7 mouse cellular contexts compared by ENCODE assay signal in genomic region chr17:57276634-57277121, GRCm38 (mm10). TPM values are rescaled to one million over a fixed set of nuclear protein-coding genes. Genes with fewer than 3 reads are reported as not detected.
DNase-seq lines count a peak whose midpoint lies in the region; ATAC-seq lines count a peak whose summit lies in the region.

No protein-coding gene starts in this region.

- H3K9me3 ChIP-seq in hindbrain, embryonic 14.5 days (ENCODE audit: control insufficient read depth, low read length): no peaks in the 10 kb centered on the region

- H3K4me3 ChIP-seq in hindbrain, embryonic 14.5 days (replicated peaks; ENCODE audit: low read length): peak overlapping the region; percentile 40
- peak overlapping the region; percentile 76 for H3K4me3 ChIP-seq in macrophage (ENCODE audit: inconsistent target)

- peak; percentile 79 for ATAC-seq in hindbrain, embryonic 14.5 days (ENCODE audit: low FRiP score)

- H3K27ac ChIP-seq in hindbrain, embryonic 14.5 days: no peak overlapping the region
- peak overlapping the region; percentile 72 for H3K27ac ChIP-seq in macrophage

- peaks cover 40% of the 10 kb centered on the region for H3K27me3 ChIP-seq in hindbrain, embryonic 14.5 days (ENCODE audit: control insufficient read depth, insufficient read depth, low read length)

- H3K4me2 ChIP-seq in hindbrain, embryonic 14.5 days (replicated peaks): peak overlapping the region; percentile 59

- no peaks in the 10 kb centered on the region for H3K36me3 ChIP-seq in hindbrain, embryonic 14.5 days (replicated peaks; ENCODE audit: control insufficient read depth, insufficient read depth)
- no peaks in the 10 kb centered on the region for H3K36me3 ChIP-seq in macrophage (ENCODE audit: inconsistent target)

- WGBS in hindbrain, embryonic 14.5 days: under 1% methylated on average over 20 of the region's 20 CpGs
- WGBS in macrophage (ENCODE audit: missing documents): 1% methylated on average over 20 of the region's 20 CpGs

- DNase-seq in ZHBTc4 (ENCODE audit: low read depth, low spot score): peak; percentile 88
- peak; percentile 86 to 87 for DNase-seq in cerebellum, postnatal 10 days
- DNase-seq in frontal cortex, postnatal 14 days (ENCODE audit: low spot score in 2 of 2): peak; percentile 59 to 65
- peak; percentile 86 for DNase-seq in hindbrain, embryonic 14.5 days (ENCODE audit: low spot score)
- peak; percentile 73 to 74 for DNase-seq in left cerebral cortex, adult 18-20 months (ENCODE audit: low spot score in 2 of 2)
- peak; percentile 83 to 87 for DNase-seq in right cerebral cortex, postnatal 10 days (ENCODE audit: low spot score in 2 of 2)

- H3K4me1 ChIP-seq in hindbrain, embryonic 14.5 days (replicated peaks; ENCODE audit: control insufficient read depth, insufficient read depth, low read length): peaks cover 10% of the 10 kb centered on the region

- H3K9ac ChIP-seq in hindbrain, embryonic 14.5 days: peak overlapping the region; percentile 52

- H3K79me2 ChIP-seq in macrophage (ENCODE audit: inconsistent target): peaks cover 41% of the 10 kb centered on the region

RNA-seq across cellular contexts. Expression of gene Vav1, which starts 2.2 kb away (rescaled TPM):
- polyA plus RNA-seq in hindbrain, embryonic 14.5 days (2014; fragmentation: Nextera tagmentation; extraction: Ambion mirVana): 1.7 TPM in 2 replicates
- 1 to 10 TPM; 2.9 to 3.1 TPM for total RNA-seq in left cerebral cortex, adult 18-20 months (2021)
- total RNA-seq in macrophage (2018; cell fraction: chromatin; rRNA removed): 100 to 1,000 TPM; 144 to 640 (median 355) TPM
- 100 to 1,000 TPM in 25 of 26 experiments, 10 to 100 TPM in 1; 97.9 to 300 (median 165) TPM for total RNA-seq in macrophage (2018; cell fraction: cytosol; rRNA removed)
- 100 to 1,000 TPM; 118 to 364 (median 250) TPM for total RNA-seq in macrophage (2018; cell fraction: nucleus; rRNA removed)
- polyA plus RNA-seq in macrophage (2018): 91.4 to 144 TPM (median 106 TPM) in 3 replicates

RNA-seq across cellular contexts. Expression of gene Trip10, which starts 27.4 kb away (rescaled TPM):
- polyA plus RNA-seq in hindbrain, embryonic 14.5 days (2014; fragmentation: Nextera tagmentation; extraction: Ambion mirVana): 9.5 and 10.1 TPM in 2 replicates
- 10 to 100 TPM in 1 of 2 experiments, 1 to 10 TPM in 1; 9.5 to 10.2 TPM for total RNA-seq in left cerebral cortex, adult 18-20 months (2021)
- 100 to 1,000 TPM in 5 of 26 experiments, 10 to 100 TPM in 21; 14.3 to 357 (median 42.1) TPM for total RNA-seq in macrophage (2018; cell fraction: chromatin; rRNA removed)
- 10 to 100 TPM in 17 of 26 experiments, 1 to 10 TPM in 9; 5.2 to 56.0 (median 15.0) TPM for total RNA-seq in macrophage (2018; cell fraction: cytosol; rRNA removed)
- 100 to 1,000 TPM in 3 of 26 experiments, 10 to 100 TPM in 19, 1 to 10 TPM in 4; 8.2 to 261 (median 20.5) TPM for total RNA-seq in macrophage (2018; cell fraction: nucleus; rRNA removed)
- polyA plus RNA-seq in macrophage (2018): 16.5 to 20.2 TPM (median 17.0 TPM) in 3 replicates

RNA-seq across cellular contexts. Expression of gene Gpr108, which starts 28.4 kb away (rescaled TPM):
- 22.1 and 24.3 TPM in 2 replicates for polyA plus RNA-seq in hindbrain, embryonic 14.5 days (2014; fragmentation: Nextera tagmentation; extraction: Ambion mirVana)
- total RNA-seq in left cerebral cortex, adult 18-20 months (2021): 10 to 100 TPM; 24.1 to 26.7 TPM
- total RNA-seq in macrophage (2018; cell fraction: chromatin; rRNA removed): 10 to 100 TPM; 24.7 to 90.1 (median 45.8) TPM
- total RNA-seq in macrophage (2018; cell fraction: cytosol; rRNA removed): 10 to 100 TPM; 34.9 to 64.9 (median 53.9) TPM
- 10 to 100 TPM; 41.5 to 96.3 (median 60.9) TPM for total RNA-seq in macrophage (2018; cell fraction: nucleus; rRNA removed)
- 44.3 to 68.7 TPM (median 50.3 TPM) in 3 replicates for polyA plus RNA-seq in macrophage (2018)

RNA-seq across cellular contexts. Expression of gene C3, which starts 48.7 kb away (rescaled TPM):
- polyA plus RNA-seq in hindbrain, embryonic 14.5 days (2014; fragmentation: Nextera tagmentation; extraction: Ambion mirVana): 2.0 and 2.7 TPM in 2 replicates
- under 1 TPM in 1 of 2 experiments, not detected in 1; 0.84 TPM for total RNA-seq in left cerebral cortex, adult 18-20 months (2021)
- total RNA-seq in macrophage (2018; cell fraction: chromatin; rRNA removed): 100 to 1,000 TPM in 15 of 26 experiments, 10 to 100 TPM in 7, 1 to 10 TPM in 4; 3.9 to 776 (median 193) TPM
- total RNA-seq in macrophage (2018; cell fraction: cytosol; rRNA removed): 100 to 1,000 TPM in 15 of 26 experiments, 10 to 100 TPM in 11; 11.1 to 560 (median 171) TPM
- total RNA-seq in macrophage (2018; cell fraction: nucleus; rRNA removed): 100 to 1,000 TPM in 21 of 26 experiments, 10 to 100 TPM in 5; 12.5 to 881 (median 340) TPM
- 15.9 to 57.7 TPM (median 40.8 TPM) in 3 replicates for polyA plus RNA-seq in macrophage (2018)

Comparison
In these comparisons a context has a peak if more than half of its experiments do, and no peak if none do; other contexts are left out.
1. RNA of gene Vav1, which starts 2.2 kb away (polyA plus RNA-seq): 91.4 to 144 TPM in macrophage; 1.7 TPM in hindbrain, embryonic 14.5 days; every median in the first group is over 10 times any median in the second.
2. Peak in every context shown above with its lines, with median percentiles within 50 percentile points of each other: DNase-seq.